Mouse (Mus musculus) liver, adult 2 months (tissue): Measurements from ENCODE around the gene 9230112D13Rik. TPM values are rescaled to one million over a fixed set of nuclear protein-coding genes. Genes with fewer than 3 reads are reported as not detected.

Experiments
- DNase-seq: peaks from one replicate; pipeline ENCODE4 v3.0.0-alpha.2; 2011; ENCODE audit warnings: low read depth, low spot score; ENCODE audit errors: extremely low read depth
- H3K27ac ChIP-seq: fragments of 200-500 bp; replicated peaks from 2 replicates; pipeline ENCODE4 v1.5.1; 2012; ENCODE audit warnings: low read depth, mild to moderate bottlenecking, control low read depth, inconsistent platforms, low read length; ENCODE audit not compliant: insufficient read depth
- H3K27me3 ChIP-seq: fragments of 200-500 bp; 2 replicates; pipeline ENCODE4 v1.6.1; 2012; ENCODE audit warnings: mild to moderate bottlenecking, moderate library complexity, low read length, inconsistent platforms; ENCODE audit not compliant: control insufficient read depth, insufficient read depth
- H3K36me3 ChIP-seq: fragments of 200-500 bp; 2 replicates; pipeline ENCODE4 v1.6.1; 2012; ENCODE audit warnings: low read length, inconsistent platforms; ENCODE audit not compliant: control insufficient read depth, insufficient read depth
- H3K4me1 ChIP-seq: fragments of 200-500 bp; 2 replicates; pipeline ENCODE4 v1.6.1; 2011; ENCODE audit warnings: low read length; ENCODE audit not compliant: control insufficient read depth, insufficient read depth
- H3K4me3 ChIP-seq: fragments of 200-500 bp; 2 replicates; pipeline ENCODE4 v1.5.1; 2011; ENCODE audit warnings: low read depth, mild to moderate bottlenecking, control low read depth, low read length, moderate library complexity; ENCODE audit not compliant: insufficient read depth
- H3K79me2 ChIP-seq: fragments of 200-500 bp; 2 replicates; pipeline ENCODE4 v1.6.1; 2012; ENCODE audit warnings: inconsistent platforms, mild to moderate bottlenecking, low read length, moderate library complexity; ENCODE audit not compliant: control insufficient read depth, insufficient read depth
- H3K9ac ChIP-seq: fragments of 200-500 bp; 2 replicates; pipeline ENCODE4 v1.6.1; 2012; ENCODE audit warnings: low read depth, mild to moderate bottlenecking, control low read depth, inconsistent platforms, low read length
- CTCF ChIP-seq: fragments of 200-500 bp; IDR thresholded peaks from 2 replicates; pipeline ENCODE4 v1.5.1; 2011; ENCODE audit warnings: low read depth, low read length, control low read depth
- POLR2A ChIP-seq: fragments of 200-500 bp; IDR thresholded peaks from 2 replicates; pipeline ENCODE4 v1.6.1; 2011; ENCODE audit warnings: low read length, control low read depth; ENCODE audit not compliant: insufficient read depth; ENCODE audit errors: extremely low read depth
- WGBS: fragments of 180-500 bp; shearing (Covaris S2); methylation state at CpG from one replicate; pipeline ENCODE4 v1.1.7; 2018; 5-methylcytosine and 5-hydroxymethylcytosine counted together
- polyA plus RNA-seq: library from polyadenylated mRNA; depleted of rRNA; stranded (reverse); fragments of >200 nt; gene quantifications from 2 replicates; pipeline ENCODE4 v1.2.3, GENCODE M21; 2012
- total RNA-seq: library from RNA; depleted of rRNA; stranded (reverse); fragments of >200 nt; gene quantifications from 2 replicates; pipeline ENCODE4 v1.2.3, GENCODE M21; 2014

Gene 9230112D13Rik
- total and polyA plus RNA-seq, 2 experiments = not detected

DNA sequence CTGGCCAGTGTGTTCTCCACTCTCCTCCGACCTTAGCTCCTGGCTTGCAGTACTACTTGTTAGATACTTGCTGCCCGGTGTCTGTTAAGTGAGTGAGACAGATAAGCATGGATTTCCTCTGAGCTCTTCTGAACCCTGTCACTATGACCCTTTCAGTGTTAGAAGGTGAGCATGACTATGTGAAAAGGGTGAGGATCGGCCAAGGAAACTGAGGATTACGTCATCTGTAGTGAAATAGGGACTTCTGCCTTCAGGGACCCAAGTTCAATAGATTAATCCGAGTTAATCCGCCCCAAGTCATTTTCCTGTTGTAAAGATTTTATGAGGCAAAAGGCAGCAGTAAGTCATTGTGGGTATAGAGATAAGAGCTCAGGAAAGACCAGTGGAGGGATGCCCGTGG is 17.3 kb downstream of the 9230112D13Rik start:
- no peak for TF ChIP-seq CTCF
- no peak for TF ChIP-seq POLR2A
- H3K4me3 ChIP-seq = no peak overlapping the region
- DNase-seq = peak; percentile 84
- no peak overlapping the region for H3K27ac ChIP-seq
- H3K36me3 ChIP-seq = no peaks in the 10 kb centered on the region
- WGBS = 29% methylated on average over 7 of the region's 7 CpGs
- peaks cover 10% of the 10 kb centered on the region; the same call in 1 of the 2 replicates for H3K79me2 ChIP-seq
- no peaks in the 10 kb centered on the region for H3K27me3 ChIP-seq
- H3K4me1 ChIP-seq = peaks cover 6% of the 10 kb centered on the region; the same call in 1 of the 2 replicates
- H3K9ac ChIP-seq = no peak overlapping the region

DNA sequence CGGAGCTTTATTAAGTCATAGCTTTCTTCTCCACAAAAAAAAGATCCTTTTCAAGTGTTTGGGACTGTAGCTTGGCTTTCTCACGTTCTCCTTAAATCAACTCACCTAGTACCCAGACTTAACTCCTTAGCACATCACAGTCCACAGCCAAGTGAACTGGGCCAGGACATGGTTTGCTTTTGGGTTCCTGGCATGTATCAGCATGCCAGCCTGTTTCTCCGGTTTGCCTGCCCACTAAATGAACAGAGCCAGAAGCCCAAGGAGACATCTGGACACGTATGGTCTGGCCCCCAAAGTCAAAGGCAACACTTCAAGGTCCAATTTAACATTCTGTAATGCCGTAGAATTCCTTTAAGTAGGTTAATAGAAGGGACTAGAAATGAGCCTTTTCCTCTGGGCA is 18.2 kb downstream of the 9230112D13Rik start:
- H3K79me2 ChIP-seq = peaks cover 19% of the 10 kb centered on the region; the same call in 1 of the 2 replicates
- no peaks in the 10 kb centered on the region for H3K27me3 ChIP-seq
- H3K27ac ChIP-seq = no peak overlapping the region
- no peak for DNase-seq
- WGBS = 84% methylated on average over 5 of the region's 5 CpGs
- peaks cover 14% of the 10 kb centered on the region for H3K4me1 ChIP-seq
- TF ChIP-seq POLR2A (no peak), CTCF (no peak)
- no peak overlapping the region for H3K4me3 ChIP-seq
- H3K9ac ChIP-seq = no peak overlapping the region
- H3K36me3 ChIP-seq = no peaks in the 10 kb centered on the region

DNA sequence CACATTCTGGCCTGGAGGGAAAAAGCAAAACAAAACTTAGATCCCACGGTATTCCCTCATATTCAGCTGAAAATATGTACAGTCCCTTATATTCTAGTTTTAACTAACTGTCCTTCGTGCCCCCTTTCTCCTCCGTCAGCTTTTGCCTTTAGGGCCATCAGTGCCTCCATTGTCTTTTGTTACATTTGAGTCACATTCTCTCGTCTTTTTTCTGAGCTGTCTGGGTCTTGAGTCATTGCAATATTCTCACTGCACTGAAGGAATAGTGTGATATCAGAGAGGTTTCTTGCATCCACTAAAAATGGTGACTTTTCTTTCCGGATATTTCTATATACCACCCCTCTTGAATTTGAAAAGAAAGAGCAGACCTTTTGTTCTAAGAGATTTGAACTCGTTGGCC is 18.8 kb downstream of the 9230112D13Rik start:
- Histone ChIP-seq H3K36me3 (no peaks in the 10 kb centered on the region), H3K4me3 (no peak overlapping the region), H3K4me1 (peaks cover 14% of the 10 kb centered on the region), H3K79me2 (peaks cover 19% of the 10 kb centered on the region; the same call in 1 of the 2 replicates), H3K9ac (no peak overlapping the region), H3K27ac (no peak overlapping the region), H3K27me3 (no peaks in the 10 kb centered on the region)
- DNase-seq = no peak
- TF ChIP-seq POLR2A (no peak), CTCF (no peak)
- WGBS = 80% methylated on average over 6 of the region's 6 CpGs

DNA sequence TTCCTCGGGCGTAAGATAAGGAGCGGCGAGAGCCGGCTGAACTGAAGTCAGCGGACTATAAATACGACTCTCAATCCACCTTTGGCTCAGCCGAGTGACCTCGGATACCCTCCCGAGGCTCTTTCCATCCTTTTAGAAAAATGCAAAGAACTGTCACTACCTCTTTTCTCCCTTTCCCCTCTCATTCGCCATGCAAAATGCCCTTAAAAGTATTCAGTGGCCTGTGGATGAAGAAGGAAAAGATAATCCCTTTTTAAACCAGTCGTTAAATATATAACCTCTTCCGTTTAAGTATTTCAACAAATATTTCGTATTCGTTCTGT is 19.3 kb downstream of the 9230112D13Rik start, which contains the start of gene Bmpr1a:
TSS of gene Bmpr1a (minus strand) at position 17 of the 323 bp plus-strand sequence.
- Histone ChIP-seq H3K27me3 (no peaks in the 10 kb centered on the region), H3K27ac (peak within 1 kb of the TSS; percentile 96)
- 14% methylated on average over 15 of the region's 15 CpGs for WGBS

DNA sequence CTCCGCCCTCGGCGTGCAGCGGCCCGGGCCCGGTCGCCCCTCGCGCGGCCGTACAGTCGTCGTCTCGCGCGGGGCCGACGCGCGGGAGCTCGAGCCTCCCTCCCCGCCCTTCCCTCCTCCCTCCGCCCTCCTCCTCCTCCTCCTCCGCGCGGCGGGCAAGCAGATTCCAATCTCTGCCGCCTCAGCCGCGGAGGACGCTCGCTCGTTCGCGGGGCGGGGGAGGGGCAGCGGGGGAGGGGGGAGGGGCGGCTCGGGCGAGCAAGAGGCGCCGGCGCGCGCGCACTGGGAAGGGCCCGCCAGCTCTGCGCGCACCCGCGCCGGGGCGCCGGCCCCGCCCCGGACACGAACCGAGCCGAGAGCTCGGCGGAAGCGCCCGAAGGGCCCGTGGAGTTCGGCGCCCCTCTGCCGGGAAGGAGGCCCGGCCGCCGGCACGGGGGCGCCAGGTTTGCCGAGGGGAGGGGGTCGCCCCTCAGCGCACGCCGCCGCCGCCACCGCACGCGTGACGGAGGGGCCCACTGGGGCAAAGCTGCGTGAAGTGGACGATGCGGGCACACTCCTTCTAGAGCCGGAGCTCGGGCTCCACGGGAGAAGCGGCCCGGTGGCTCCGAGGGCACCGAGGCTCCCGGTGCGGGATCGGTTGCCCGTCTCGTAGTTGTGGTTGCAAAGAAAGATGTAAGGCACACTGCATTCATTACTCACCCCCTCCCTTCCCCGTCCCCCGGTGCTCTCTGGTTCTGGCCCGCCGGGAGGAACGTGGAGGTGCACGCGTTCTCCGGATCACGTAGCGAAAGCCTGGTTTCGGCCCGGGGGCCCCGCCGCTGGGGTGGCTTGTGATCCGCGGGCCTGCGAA is 19.9 kb downstream of the 9230112D13Rik start:
- no peaks in the 10 kb centered on the region for H3K36me3 ChIP-seq
- peak overlapping the region; percentile 96 for H3K27ac ChIP-seq
- H3K27me3 ChIP-seq = no peaks in the 10 kb centered on the region
- H3K4me1 ChIP-seq = peaks cover 14% of the 10 kb centered on the region
- peak overlapping the region; percentile 100 for H3K9ac ChIP-seq
- H3K4me3 ChIP-seq = peak overlapping the region; percentile 98
- peaks cover 22% of the 10 kb centered on the region; the same call in 1 of the 2 replicates for H3K79me2 ChIP-seq
- TF ChIP-seq POLR2A (0 out of 2 replicates have a peak, but pooled peaks have one; percentile 29), CTCF (no peak)
- DNase-seq = peak; percentile 55
- WGBS = under 1% methylated on average over 76 of the region's 115 CpGs

More for the DNA sequence above, 19.3 kb downstream of the 9230112D13Rik start, which contains the start of gene Bmpr1a:
- Histone ChIP-seq H3K4me3 (peak within 1 kb of the TSS; percentile 98), H3K79me2 (peaks cover 21% of the 10 kb centered on the region; the same call in 1 of the 2 replicates), H3K9ac (peak within 1 kb of the TSS; percentile 100), H3K4me1 (peaks cover 14% of the 10 kb centered on the region), H3K36me3 (no peaks in the 10 kb centered on the region)
- DNase-seq = no peak
- no peak for TF ChIP-seq CTCF
- TF ChIP-seq POLR2A = no peak
